Comparison of ENCODE assay signal across 13 mouse cellular contexts in genomic region chr7:100964242-100964641, GRCm38 (mm10). TPM values are rescaled to one million over a fixed set of nuclear protein-coding genes. Genes with fewer than 3 reads are reported as not detected.
DNase-seq lines count a peak whose midpoint lies in the region; ATAC-seq and TF ChIP-seq lines count a peak whose summit lies in the region.
"Had no signal": no experiment of that assay in that cellular context is flagged by ENCODE, and none has a peak within 500 bp of the region (broad histone marks: within the 10 kb centered on the region; RNA-seq: fewer than 3 reads in every experiment).

No protein-coding gene starts in this region.

- H3K4me1 ChIP-seq in heart, adult 2 months (ENCODE audit: control insufficient read depth, insufficient read depth, low read length) = peaks cover 3% of the 10 kb centered on the region; the same call in 1 of the 2 replicates
- H3K4me1 ChIP-seq in heart, embryonic 11.5 days (ENCODE audit: control insufficient read depth, insufficient read depth, low read length) = peaks cover 7% of the 10 kb centered on the region
- H3K4me1 ChIP-seq in spleen, adult 2 months (ENCODE audit: control insufficient read depth, insufficient read depth, insufficient read length) = no peaks in the 10 kb centered on the region; the same call in 1 of the 2 replicates
- H3K4me1 ChIP-seq in forebrain, embryonic 13.5 days = no peaks in the 10 kb centered on the region
- H3K4me1 ChIP-seq: hindbrain, embryonic 15.5 days had no signal

- peak; percentile 51 to 68 for DNase-seq in heart, adult 2 months
- no peak for DNase-seq in spleen, adult 2 months (ENCODE audit: low read depth in 1 of 2, low spot score in 2 of 2)
- no peak for DNase-seq in spleen, adult 18-20 months
- peak; percentile 59 for DNase-seq in lung, postnatal 36 days
- DNase-seq in frontal cortex, postnatal 10 days (ENCODE audit: low spot score in 2 of 2) = no peak
- DNase-seq in right cerebral cortex, postnatal 14 days = no peak
- DNase-seq: gastrocnemius, postnatal 36 days had no signal

- TF ChIP-seq EP300 in heart, adult 2 months (IDR thresholded peaks at IDR 0.05; ENCODE audit: insufficient read depth, low read depth, low read length) = no peak

- TF ChIP-seq CTCF in heart, adult 2 months (IDR thresholded peaks at IDR 0.05) = no peak
- TF ChIP-seq CTCF in spleen, adult 2 months (IDR thresholded peaks at IDR 0.05; ENCODE audit: extremely low read depth, insufficient read depth, insufficient read length, insufficient replicate concordance) = no peak

- WGBS in heart, adult 2 months = 78% methylated on average over 6 of the region's 6 CpGs
- WGBS in heart, embryonic 11.5 days (ENCODE audit: insufficient replicate concordance) = 74% methylated on average over 6 of the region's 6 CpGs
- 63% methylated on average over 6 of the region's 6 CpGs for WGBS in spleen, adult 2 months
- 64% methylated on average over 6 of the region's 6 CpGs for WGBS in forebrain, embryonic 13.5 days

- ATAC-seq in heart, embryonic 11.5 days (replicated peaks; ENCODE audit: insufficient number of reproducible peaks, low FRiP score, low TSS enrichment) = no peak
- ATAC-seq in forebrain, embryonic 13.5 days = no peak
- ATAC-seq: CD4-positive, CD25-positive, alpha-beta regulatory T cell, adult 4 months; midbrain, embryonic 16.5 days had no signal

- no peaks in the 10 kb centered on the region for H3K9me3 ChIP-seq in heart, embryonic 11.5 days (replicated peaks; ENCODE audit: control insufficient read depth, low read length)
- H3K9me3 ChIP-seq in forebrain, embryonic 13.5 days (replicated peaks) = no peaks in the 10 kb centered on the region
- H3K9me3 ChIP-seq: hindbrain, embryonic 15.5 days had no signal

- no peaks in the 10 kb centered on the region for H3K36me3 ChIP-seq in heart, adult 2 months (ENCODE audit: control insufficient read depth, insufficient read depth, low read length)
- H3K36me3 ChIP-seq in heart, embryonic 11.5 days (ENCODE audit: control insufficient read depth, insufficient read depth, low read length) = no peaks in the 10 kb centered on the region
- no peaks in the 10 kb centered on the region for H3K36me3 ChIP-seq in spleen, adult 2 months (ENCODE audit: control insufficient read depth, insufficient read depth, low read length)
- no peaks in the 10 kb centered on the region for H3K36me3 ChIP-seq in forebrain, embryonic 13.5 days (ENCODE audit: poor library complexity, severe bottlenecking)
- H3K36me3 ChIP-seq: hindbrain, embryonic 15.5 days had no signal

- H3K4me2 ChIP-seq in heart, embryonic 11.5 days = no peak overlapping the region
- no peak overlapping the region for H3K4me2 ChIP-seq in forebrain, embryonic 13.5 days
- H3K4me2 ChIP-seq: hindbrain, embryonic 15.5 days had no signal

- H3K27me3 ChIP-seq in heart, adult 2 months (ENCODE audit: control insufficient read depth, insufficient read depth, low read length) = no peaks in the 10 kb centered on the region
- no peaks in the 10 kb centered on the region; the same call in 1 of the 2 replicates for H3K27me3 ChIP-seq in heart, embryonic 11.5 days (ENCODE audit: control insufficient read depth, insufficient read depth, low read length)
- H3K27me3 ChIP-seq in spleen, adult 2 months (ENCODE audit: control insufficient read depth, insufficient read depth, low read length) = no peaks in the 10 kb centered on the region
- H3K27me3 ChIP-seq in forebrain, embryonic 13.5 days = no peaks in the 10 kb centered on the region
- H3K27me3 ChIP-seq: hindbrain, embryonic 15.5 days had no signal

- peak overlapping the region; percentile 17; the same call in 1 of the 2 replicates for H3K27ac ChIP-seq in heart, adult 2 months
- no peak overlapping the region for H3K27ac ChIP-seq in heart, embryonic 11.5 days (ENCODE audit: low read depth, low read length)
- 0 out of 2 replicates have a peak overlapping the region, but pooled peaks have one; percentile 40 for H3K27ac ChIP-seq in spleen, adult 2 months (ENCODE audit: insufficient read depth, low read length)
- no peak overlapping the region for H3K27ac ChIP-seq in forebrain, embryonic 13.5 days
- H3K27ac ChIP-seq: hindbrain, embryonic 15.5 days; left cerebral cortex, adult 2 months had no signal

- no peak; the same call in none of the 2 replicates for TF ChIP-seq POLR2A in heart, adult 2 months (IDR thresholded peaks at IDR 0.05; ENCODE audit: insufficient read depth, low read depth, low read length)
- no peak for TF ChIP-seq POLR2A in spleen, adult 2 months (IDR thresholded peaks at IDR 0.05; ENCODE audit: low read depth, low read length)

- no peak overlapping the region for H3K4me3 ChIP-seq in heart, adult 2 months
- H3K4me3 ChIP-seq in heart, embryonic 11.5 days (ENCODE audit: low read depth, low read length) = no peak overlapping the region
- H3K4me3 ChIP-seq in spleen, adult 2 months (ENCODE audit: extremely low read depth, insufficient read depth, insufficient read length) = no peak overlapping the region
- H3K4me3 ChIP-seq in forebrain, embryonic 13.5 days = no peak overlapping the region
- H3K4me3 ChIP-seq: hindbrain, embryonic 15.5 days; left cerebral cortex, adult 2 months had no signal

- no peaks in the 10 kb centered on the region for H3K79me2 ChIP-seq in heart, adult 2 months (replicated peaks; ENCODE audit: control insufficient read depth, insufficient read depth, low read length)

- intact Hi-C loops in heart, adult 2 months (cut with DNase I) = no loop called here

- H3K9ac ChIP-seq in heart, adult 2 months (ENCODE audit: low read depth, low read length) = 0 out of 2 replicates have a peak overlapping the region, but pooled peaks have one; percentile 25
- no peak overlapping the region for H3K9ac ChIP-seq in heart, embryonic 11.5 days (ENCODE audit: low read depth, low read length)
- no peak overlapping the region for H3K9ac ChIP-seq in forebrain, embryonic 13.5 days
- H3K9ac ChIP-seq: hindbrain, embryonic 15.5 days had no signal

RNA-seq across cellular contexts. Expression of gene P2ry6, which starts 10.2 kb away (rescaled TPM):
- total RNA-seq in heart, adult 2 months (2021) = 1 to 10 TPM; 3.6 to 4.2 TPM
- polyA plus RNA-seq in heart, adult 2 months (2012; rRNA removed) = 9.6 and 11.1 TPM in 2 replicates
- 2.1 and 2.8 TPM in 2 replicates for polyA plus RNA-seq in heart, embryonic 11.5 days (2014; fragmentation: Nextera tagmentation; extraction: Ambion mirVana)
- 36.0 and 46.0 TPM in 2 replicates for polyA plus RNA-seq in spleen, adult 2 months (2012; rRNA removed)
- 1.4 and 1.5 TPM in 2 replicates for polyA plus RNA-seq in forebrain, embryonic 13.5 days (2015; fragmentation: Nextera tagmentation; extraction: Ambion mirVana)
- polyA plus RNA-seq: CD4-positive, CD25-positive, alpha-beta regulatory T cell, adult 4 months had no signal

RNA-seq across cellular contexts. Expression of gene Arhgef17, which starts 32.3 kb away (rescaled TPM):
- 10 to 100 TPM; 26.2 to 28.4 TPM for total RNA-seq in heart, adult 2 months (2021)
- 23.4 and 28.9 TPM in 2 replicates for polyA plus RNA-seq in heart, adult 2 months (2012; rRNA removed)
- polyA plus RNA-seq in heart, embryonic 11.5 days (2014; fragmentation: Nextera tagmentation; extraction: Ambion mirVana) = 8.5 and 8.8 TPM in 2 replicates
- 12.3 and 13.5 TPM in 2 replicates for polyA plus RNA-seq in spleen, adult 2 months (2012; rRNA removed)
- polyA plus RNA-seq in forebrain, embryonic 13.5 days (2015; fragmentation: Nextera tagmentation; extraction: Ambion mirVana) = 4.4 and 4.7 TPM in 2 replicates
- polyA plus RNA-seq: CD4-positive, CD25-positive, alpha-beta regulatory T cell, adult 4 months had no signal

RNA-seq across cellular contexts. Expression of gene P2ry2, which starts 48.4 kb away (rescaled TPM):
- total RNA-seq in heart, adult 2 months (2021) = 10 to 100 TPM; 22.3 to 32.6 TPM
- polyA plus RNA-seq in heart, adult 2 months (2012; rRNA removed) = 40.4 and 46.8 TPM in 2 replicates
- polyA plus RNA-seq in heart, embryonic 11.5 days (2014; fragmentation: Nextera tagmentation; extraction: Ambion mirVana) = 0.54 and 0.68 TPM in 2 replicates
- polyA plus RNA-seq in spleen, adult 2 months (2012; rRNA removed) = 7.7 and 8.9 TPM in 2 replicates
- 0.24 TPM in 1 of 2 replicates, not detected in the other for polyA plus RNA-seq in forebrain, embryonic 13.5 days (2015; fragmentation: Nextera tagmentation; extraction: Ambion mirVana)
- polyA plus RNA-seq: CD4-positive, CD25-positive, alpha-beta regulatory T cell, adult 4 months had no signal

Comparison
In these comparisons a context has a peak if more than half of its experiments do, and no peak if none do; other contexts are left out.
1. H3K27ac ChIP-seq: peak in heart, adult 2 months (single experiment) and spleen, adult 2 months (single experiment); none in heart, embryonic 11.5 days (single experiment) and forebrain, embryonic 13.5 days (single experiment).
2. DNase-seq: peak in heart, adult 2 months (2 of 2) and lung, postnatal 36 days (single experiment); none in spleen, adult 2 months (0 of 2), spleen, adult 18-20 months (0 of 2), frontal cortex, postnatal 10 days (0 of 2) and right cerebral cortex, postnatal 14 days (single experiment).